Mouse (Mus musculus) limb, embryonic 10.5 days (tissue): ENCODE data around the gene Slc25a34. TPM values are rescaled to one million over a fixed set of nuclear protein-coding genes. Genes with fewer than 3 reads are reported as not detected.

Source experiments
- DNase-seq: peaks from one replicate; pipeline ENCODE4 v3.0.0-alpha.2; 2017; ENCODE audit warnings: low spot score
- H3K27ac ChIP-seq: fragments of 300-500 bp; sonication (generic); 2 replicates; pipeline ENCODE4 v1.5.1; 2016; ENCODE audit warnings: mild to moderate bottlenecking
- H3K27me3 ChIP-seq: fragments of 300-500 bp; sonication (generic); 2 replicates; pipeline ENCODE4 v1.6.1; 2016; ENCODE audit warnings: low read depth, mild to moderate bottlenecking; ENCODE audit not compliant: poor library complexity, severe bottlenecking
- H3K36me3 ChIP-seq: fragments of 300-500 bp; sonication (generic); 2 replicates; pipeline ENCODE4 v1.6.1; 2016; ENCODE audit warnings: mild to moderate bottlenecking, moderate library complexity
- H3K4me1 ChIP-seq: fragments of 300-500 bp; sonication (generic); 2 replicates; pipeline ENCODE4 v1.6.1; 2016
- H3K4me3 ChIP-seq: fragments of 300-500 bp; sonication (generic); 2 replicates; pipeline ENCODE4 v1.5.1; 2016; ENCODE audit warnings: mild to moderate bottlenecking, moderate library complexity
- H3K9me3 ChIP-seq: fragments of 300-500 bp; sonication (generic); replicated peaks from 2 replicates; pipeline ENCODE4 v1.6.1; 2016; ENCODE audit warnings: mild to moderate bottlenecking
- WGBS: fragments of 180-500 bp; shearing (Covaris S2); methylation state at CpG from one replicate; pipeline ENCODE4 v1.1.7; 2016; 5-methylcytosine and 5-hydroxymethylcytosine counted together
- polyA plus RNA-seq: library from polyadenylated mRNA; unstranded; fragments of >200 nt; fragmentation: Nextera tagmentation; extraction: Ambion mirVana; gene quantifications from 2 replicates; pipeline ENCODE4 v1.2.1, GENCODE M21; 2016

Slc25a34 gene
- polyA plus RNA-seq, 1 experiment from 2014 or later, result 0.05 TPM

DNA sequence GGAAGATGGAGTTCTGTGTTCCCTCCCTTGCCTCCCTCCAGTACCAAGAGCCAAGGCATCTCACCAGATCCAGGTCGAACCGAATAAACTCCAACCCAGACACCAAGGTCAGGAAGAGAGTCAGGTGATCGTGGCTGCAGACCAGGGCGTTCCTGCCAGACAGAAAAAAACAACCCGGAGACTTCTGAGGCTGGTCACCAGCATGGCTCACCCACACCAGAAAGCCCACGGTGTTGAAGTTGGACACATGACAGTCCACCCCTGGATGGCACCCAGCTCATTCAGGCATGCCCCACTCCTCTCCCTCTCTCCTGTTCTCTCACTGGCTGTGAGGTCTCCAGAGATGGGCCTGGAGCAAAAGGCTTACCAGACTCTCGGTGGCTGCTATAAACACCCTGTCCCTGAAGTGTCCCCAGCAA lies 17.7 kb upstream of the Slc25a34 start:
- Histone ChIP-seq H3K9me3 (no peaks in the 10 kb centered on the region), H3K27ac (no peak overlapping the region), H3K27me3 (no peaks in the 10 kb centered on the region), H3K36me3 (peaks cover 61% of the 10 kb centered on the region), H3K4me3 (no peak overlapping the region), H3K4me1 (peaks cover 12% of the 10 kb centered on the region)
- no peak for DNase-seq
- WGBS, result 93% methylated on average over 7 of the region's 7 CpGs

DNA sequence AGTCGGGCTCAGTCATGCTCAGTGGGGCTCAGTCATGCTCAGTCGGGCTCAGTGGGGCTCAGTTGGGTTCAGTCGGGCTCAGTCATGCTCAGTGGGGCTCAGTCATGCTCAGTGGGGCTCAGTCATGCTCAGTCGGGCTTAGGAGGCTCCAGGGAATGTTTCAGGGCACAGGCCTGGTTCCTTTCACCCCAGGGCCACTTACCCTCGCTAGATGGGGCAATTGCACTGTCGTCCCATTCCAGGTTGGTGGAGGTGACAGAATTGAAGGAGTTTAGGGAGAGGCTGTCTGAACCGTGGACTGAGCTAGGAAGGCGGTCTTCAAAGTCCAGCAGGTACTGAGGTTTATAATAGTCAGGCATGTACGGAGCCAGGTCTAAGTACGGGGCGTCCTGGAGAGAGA lies 15.9 kb upstream of the Slc25a34 start:
- Histone ChIP-seq H3K27me3 (no peaks in the 10 kb centered on the region), H3K4me1 (peaks cover 21% of the 10 kb centered on the region), H3K36me3 (peaks cover 70% of the 10 kb centered on the region), H3K9me3 (no peaks in the 10 kb centered on the region), H3K4me3 (no peak overlapping the region), H3K27ac (no peak overlapping the region)
- 82% methylated on average over 11 of the region's 11 CpGs for WGBS
- DNase-seq, result no peak

DNA sequence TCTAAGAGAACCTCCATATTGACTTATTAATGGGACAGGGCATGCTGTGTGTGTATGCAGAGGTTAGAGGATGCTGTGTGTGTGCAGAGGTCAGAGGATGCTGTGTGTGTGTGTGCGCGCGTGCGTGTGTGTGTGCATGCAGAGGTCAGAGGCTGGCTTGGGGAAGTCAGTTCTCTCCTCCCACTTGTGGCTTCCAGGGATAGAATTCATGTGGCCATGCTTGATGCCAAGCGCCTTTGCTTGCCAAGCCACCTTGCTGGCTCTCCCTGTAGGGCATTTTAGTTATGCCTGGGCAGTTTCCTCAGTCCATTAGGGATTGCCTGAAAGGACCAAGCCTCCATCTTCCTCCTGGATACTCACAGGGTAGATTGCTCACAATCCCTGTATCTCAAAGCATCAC lies 13.1 kb upstream of the Slc25a34 start:
- Histone ChIP-seq H3K9me3 (0 out of 2 replicates have a peak, but pooled peaks cover 3% of the 10 kb centered on the region), H3K27ac (no peak overlapping the region; the same call in 1 of the 2 replicates), H3K27me3 (no peaks in the 10 kb centered on the region), H3K4me1 (peaks cover 21% of the 10 kb centered on the region), H3K4me3 (no peak overlapping the region), H3K36me3 (peaks cover 86% of the 10 kb centered on the region)
- 92% methylated on average over 5 of the region's 5 CpGs for WGBS
- DNase-seq, result no peak

DNA sequence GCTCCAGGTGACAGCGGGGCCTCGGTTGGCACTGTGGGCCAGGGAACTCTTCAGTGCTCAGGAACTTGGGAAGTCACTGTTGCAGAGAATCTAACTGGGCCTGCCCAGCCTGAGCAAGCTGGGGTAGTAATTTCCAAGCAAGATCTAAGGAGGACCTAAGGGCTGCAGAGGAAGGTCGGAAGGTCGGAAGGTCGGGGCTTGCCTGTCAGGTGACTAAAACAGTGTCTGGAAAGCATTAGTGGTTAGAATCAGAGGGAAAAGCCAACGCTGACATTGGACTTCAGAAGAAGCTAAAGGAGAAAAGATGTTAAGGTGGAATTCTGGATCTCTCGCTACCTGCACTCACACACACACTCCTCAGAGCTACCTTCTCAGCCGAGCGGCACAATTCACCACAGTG lies 12.4 kb upstream of the Slc25a34 start:
- H3K27ac ChIP-seq, result no peak overlapping the region
- WGBS, result 48% methylated on average over 9 of the region's 9 CpGs

DNA sequence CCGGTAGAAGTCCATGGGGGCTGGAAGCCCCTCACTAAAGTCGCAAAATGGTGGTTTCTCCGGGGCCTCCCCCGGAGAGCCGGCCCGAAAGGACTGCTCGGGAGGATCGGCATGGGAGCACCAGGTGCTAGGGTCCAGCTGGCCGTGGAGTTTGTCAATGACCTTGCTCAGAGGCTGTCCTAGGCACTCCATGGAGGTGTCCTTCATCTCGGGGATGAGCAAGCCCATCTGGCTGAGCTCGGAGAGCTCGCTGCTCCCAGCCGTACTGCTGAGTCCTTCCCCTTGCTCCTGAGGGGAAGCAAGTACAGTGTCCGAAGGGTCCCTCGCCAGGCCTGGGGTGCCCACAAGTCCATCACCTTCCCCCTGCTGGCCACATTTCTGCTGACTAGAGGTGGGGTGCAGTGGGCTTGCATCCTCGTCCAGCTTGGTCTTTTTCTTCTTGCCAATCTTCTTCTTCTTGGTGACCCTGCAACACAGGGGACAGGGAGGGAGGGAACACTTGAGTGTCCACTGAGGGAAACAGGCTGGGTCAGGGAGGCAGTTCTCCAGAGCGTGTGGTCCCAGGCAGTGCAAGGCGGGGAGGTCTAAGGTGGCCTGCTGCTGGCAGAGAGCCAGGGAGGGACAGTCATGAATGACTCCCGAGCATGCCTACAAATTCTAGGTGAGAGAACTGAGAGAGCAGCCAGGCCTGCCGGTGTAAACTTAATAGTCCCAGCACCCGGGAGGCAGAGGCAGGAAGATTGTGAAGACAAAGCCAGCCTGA lies 8.7 kb upstream of the Slc25a34 start:
- no peaks in the 10 kb centered on the region for H3K27me3 ChIP-seq
- peaks cover 19% of the 10 kb centered on the region for H3K4me1 ChIP-seq
- H3K36me3 ChIP-seq, result peaks cover 90% of the 10 kb centered on the region
- no peak overlapping the region for H3K27ac ChIP-seq
- no peak for DNase-seq
- 0 out of 2 replicates have a peak, but pooled peaks cover 3% of the 10 kb centered on the region for H3K9me3 ChIP-seq
- WGBS, result 93% methylated on average over 21 of the region's 21 CpGs
- H3K4me3 ChIP-seq, result no peak overlapping the region

More for the DNA sequence above, 12.4 kb upstream of the Slc25a34 start:
- DNase-seq, result no peak
- H3K4me3 ChIP-seq, result no peak overlapping the region
- 0 out of 2 replicates have a peak, but pooled peaks cover 3% of the 10 kb centered on the region for H3K9me3 ChIP-seq
- peaks cover 21% of the 10 kb centered on the region for H3K4me1 ChIP-seq
- no peaks in the 10 kb centered on the region for H3K27me3 ChIP-seq
- H3K36me3 ChIP-seq, result peaks cover 86% of the 10 kb centered on the region

DNA sequence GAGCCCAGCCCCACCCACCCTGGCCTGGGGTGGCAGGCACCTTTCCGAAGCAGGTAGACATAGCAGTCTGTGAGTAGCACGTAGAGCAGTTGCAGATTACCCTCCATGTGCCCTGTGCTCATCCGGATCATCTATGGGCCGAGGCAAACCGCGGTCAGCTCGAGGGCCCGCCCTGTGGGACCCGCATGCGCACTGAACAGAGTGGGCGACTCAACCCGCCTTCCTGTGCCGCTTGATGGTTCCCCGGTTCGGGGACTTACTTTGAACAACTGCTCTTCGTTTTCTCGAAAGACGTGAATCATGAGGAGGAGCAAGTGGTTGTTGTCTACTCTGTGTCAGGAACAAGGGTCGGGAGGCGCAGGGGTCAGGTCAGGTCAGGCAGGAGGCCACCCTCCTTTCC lies 7.6 kb upstream of the Slc25a34 start:
- 93% methylated on average over 20 of the region's 20 CpGs for WGBS
- H3K9me3 ChIP-seq, result 0 out of 2 replicates have a peak, but pooled peaks cover 3% of the 10 kb centered on the region
- H3K4me3 ChIP-seq, result no peak overlapping the region
- peaks cover 8% of the 10 kb centered on the region for H3K4me1 ChIP-seq
- H3K27me3 ChIP-seq, result no peaks in the 10 kb centered on the region
- DNase-seq, result no peak
- peaks cover 90% of the 10 kb centered on the region for H3K36me3 ChIP-seq
- H3K27ac ChIP-seq, result no peak overlapping the region

DNA sequence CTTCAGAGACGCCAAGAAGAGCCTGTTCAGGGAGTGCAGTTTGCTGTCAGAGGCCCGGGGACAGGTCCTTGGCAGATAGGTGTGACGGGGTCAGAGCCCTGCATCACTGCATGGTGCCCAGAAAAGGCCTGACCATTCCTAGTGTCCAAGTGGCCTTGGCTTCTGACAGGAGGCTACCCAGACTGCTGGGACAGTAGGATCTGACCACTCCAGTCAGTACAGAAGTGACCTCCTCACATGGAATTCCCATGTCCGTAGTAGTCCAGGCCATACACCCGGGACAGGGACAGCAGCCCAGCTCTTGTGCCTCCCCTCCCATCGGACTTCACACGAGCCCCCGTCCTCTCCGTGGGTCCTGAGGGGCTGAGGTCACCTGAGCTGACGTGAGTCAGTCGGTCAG lies 6.4 kb upstream of the Slc25a34 start:
- DNase-seq, result no peak
- Histone ChIP-seq H3K27me3 (no peaks in the 10 kb centered on the region), H3K36me3 (peaks cover 97% of the 10 kb centered on the region), H3K4me1 (0 out of 2 replicates have a peak, but pooled peaks cover 2% of the 10 kb centered on the region), H3K9me3 (0 out of 2 replicates have a peak, but pooled peaks cover 3% of the 10 kb centered on the region), H3K27ac (no peak overlapping the region), H3K4me3 (no peak overlapping the region)
- 93% methylated on average over 11 of the region's 11 CpGs for WGBS

DNA sequence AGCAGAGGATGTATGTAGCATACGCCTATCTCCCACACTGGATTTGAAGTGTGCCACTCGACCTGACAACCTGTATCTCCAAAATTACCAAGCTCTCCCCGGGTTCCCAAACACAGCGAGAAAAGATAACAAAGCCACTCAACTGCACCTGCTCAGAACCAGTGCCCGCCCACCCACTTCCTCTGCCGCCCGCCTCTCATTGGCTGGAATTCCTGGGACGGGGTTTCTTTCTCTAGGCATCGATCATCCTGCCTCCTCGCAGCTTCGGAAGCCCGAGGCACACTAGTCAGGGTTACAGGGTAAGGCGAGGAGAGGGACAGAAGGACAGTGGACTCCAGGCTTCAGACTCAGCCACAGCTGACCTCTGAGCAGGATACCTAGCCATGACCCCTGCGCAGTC lies 5.0 kb upstream of the Slc25a34 start:
- no peak for DNase-seq
- no peak overlapping the region for H3K4me3 ChIP-seq
- peaks cover 8% of the 10 kb centered on the region; the same call in 1 of the 2 replicates for H3K4me1 ChIP-seq
- no peaks in the 10 kb centered on the region for H3K27me3 ChIP-seq
- H3K36me3 ChIP-seq, result peaks cover 86% of the 10 kb centered on the region
- 89% methylated on average over 14 of the region's 14 CpGs for WGBS
- H3K27ac ChIP-seq, result no peak overlapping the region
- 0 out of 2 replicates have a peak, but pooled peaks cover 3% of the 10 kb centered on the region for H3K9me3 ChIP-seq

DNA sequence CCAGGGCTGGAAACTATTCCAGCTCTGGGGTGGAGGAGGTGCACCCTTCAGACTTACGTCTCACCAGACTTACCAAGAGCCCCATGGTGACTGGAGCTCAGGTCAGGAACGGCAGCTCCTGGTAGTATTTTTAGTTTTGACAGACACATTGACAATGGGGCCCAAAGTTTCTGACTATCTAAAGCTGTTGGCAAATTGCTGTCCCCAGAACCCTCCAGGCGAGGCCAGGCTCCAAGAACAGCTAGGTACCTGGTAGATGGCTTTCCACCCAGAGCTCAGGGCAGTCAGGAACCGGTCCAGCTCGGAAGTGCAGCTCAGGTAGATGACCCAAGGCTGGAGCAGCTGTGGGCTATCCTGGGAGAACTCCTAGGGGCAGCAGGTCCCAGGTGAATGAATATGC lies 3.9 kb upstream of the Slc25a34 start:
- peaks cover 75% of the 10 kb centered on the region for H3K36me3 ChIP-seq

DNA sequence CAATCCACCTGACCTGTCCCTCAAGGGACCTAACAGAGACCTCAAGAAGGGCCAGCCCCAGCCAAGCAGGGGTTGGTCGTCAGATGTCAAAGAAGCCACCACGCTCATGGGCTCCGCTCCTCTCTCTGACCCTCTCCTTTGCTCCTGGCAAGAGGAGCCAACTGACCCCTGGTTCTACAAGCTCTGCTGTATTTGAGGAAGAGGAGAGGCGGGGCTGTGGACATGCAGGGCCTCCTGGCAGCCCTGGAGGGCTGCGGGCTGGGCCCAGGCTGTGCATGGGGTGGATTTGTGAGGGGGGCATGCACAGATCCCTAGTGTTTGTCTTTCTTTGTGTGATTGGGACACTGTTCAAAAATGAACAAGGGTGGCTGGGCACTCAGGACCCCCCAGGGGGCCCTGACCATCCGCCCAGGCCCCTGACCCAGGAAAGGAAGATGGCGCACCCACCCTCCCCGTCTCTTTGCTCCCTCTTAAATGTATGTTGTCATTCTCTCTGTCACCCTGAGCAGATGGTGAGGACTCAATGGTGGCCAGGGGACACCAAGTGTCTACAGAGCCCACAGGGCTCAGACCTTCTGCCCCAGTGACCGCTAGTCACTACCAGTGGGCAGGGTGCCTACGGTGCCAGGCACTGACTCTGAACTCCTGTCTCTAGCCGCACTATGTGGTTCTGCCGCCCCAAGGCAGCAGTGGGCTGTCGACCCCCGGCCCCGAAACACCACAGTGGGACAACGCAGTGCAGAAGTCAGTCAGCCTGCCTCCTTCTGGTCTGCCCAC lies 2.3 kb upstream of the Slc25a34 start:
- H3K4me3 ChIP-seq, result no peak overlapping the region
- H3K36me3 ChIP-seq, result peaks cover 59% of the 10 kb centered on the region
- no peaks in the 10 kb centered on the region for H3K9me3 ChIP-seq
- peaks cover 10% of the 10 kb centered on the region; the same call in 1 of the 2 replicates for H3K4me1 ChIP-seq
- DNase-seq, result no peak
- H3K27ac ChIP-seq, result no peak overlapping the region
- 89% methylated on average over 16 of the region's 16 CpGs for WGBS
- H3K27me3 ChIP-seq, result no peaks in the 10 kb centered on the region

More for the DNA sequence above, 3.9 kb upstream of the Slc25a34 start:
- WGBS, result 92% methylated on average over 5 of the region's 5 CpGs
- H3K4me3 ChIP-seq, result no peak overlapping the region
- 0 out of 2 replicates have a peak, but pooled peaks cover 3% of the 10 kb centered on the region for H3K9me3 ChIP-seq
- no peaks in the 10 kb centered on the region for H3K27me3 ChIP-seq
- no peak for DNase-seq
- peaks cover 10% of the 10 kb centered on the region; the same call in 1 of the 2 replicates for H3K4me1 ChIP-seq
- no peak overlapping the region for H3K27ac ChIP-seq

DNA sequence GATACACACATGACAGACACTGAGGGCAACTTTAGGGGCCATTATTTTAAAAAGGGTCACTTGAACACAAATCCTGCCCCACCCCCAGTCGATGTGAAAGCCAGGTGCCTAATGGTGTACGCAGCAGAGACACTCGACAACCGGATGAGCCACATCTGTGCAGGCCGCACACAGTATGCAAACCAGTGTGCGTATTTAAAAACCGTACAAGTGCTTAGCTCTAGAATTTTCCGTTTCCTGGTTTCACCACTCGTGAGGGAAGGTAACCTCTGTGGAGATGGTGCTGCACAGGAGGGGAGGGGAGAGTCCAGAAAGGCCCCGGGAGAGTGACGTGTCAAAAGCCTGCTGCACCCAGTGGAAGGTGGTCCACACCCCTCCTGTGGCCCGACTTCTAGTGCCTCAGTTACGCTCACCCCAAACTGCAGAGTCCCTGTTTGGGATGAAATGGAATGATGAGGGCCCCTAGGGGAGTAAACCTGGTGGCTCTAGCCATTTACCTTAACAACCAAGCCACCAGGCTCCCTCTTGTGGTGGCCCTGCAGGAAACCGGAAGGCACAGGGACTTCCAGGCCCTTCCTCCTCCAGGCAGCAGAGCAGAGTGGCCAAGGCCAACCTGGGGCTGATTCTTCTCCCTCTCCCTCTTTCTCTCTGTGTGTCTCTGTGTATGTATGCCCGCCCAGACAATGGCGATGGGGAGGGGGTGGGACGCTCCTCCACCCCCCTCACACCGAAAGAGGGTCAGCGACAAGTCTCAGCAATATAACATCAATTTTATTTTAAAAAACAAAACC lies 1.6 kb upstream of the Slc25a34 start:
- H3K27ac ChIP-seq, result no peak overlapping the region
- peaks cover 10% of the 10 kb centered on the region; the same call in 1 of the 2 replicates for H3K4me1 ChIP-seq
- H3K9me3 ChIP-seq, result no peaks in the 10 kb centered on the region
- H3K4me3 ChIP-seq, result no peak overlapping the region
- peaks cover 52% of the 10 kb centered on the region for H3K36me3 ChIP-seq
- WGBS, result 74% methylated on average over 19 of the region's 19 CpGs
- no peaks in the 10 kb centered on the region for H3K27me3 ChIP-seq
- no peak for DNase-seq

DNA sequence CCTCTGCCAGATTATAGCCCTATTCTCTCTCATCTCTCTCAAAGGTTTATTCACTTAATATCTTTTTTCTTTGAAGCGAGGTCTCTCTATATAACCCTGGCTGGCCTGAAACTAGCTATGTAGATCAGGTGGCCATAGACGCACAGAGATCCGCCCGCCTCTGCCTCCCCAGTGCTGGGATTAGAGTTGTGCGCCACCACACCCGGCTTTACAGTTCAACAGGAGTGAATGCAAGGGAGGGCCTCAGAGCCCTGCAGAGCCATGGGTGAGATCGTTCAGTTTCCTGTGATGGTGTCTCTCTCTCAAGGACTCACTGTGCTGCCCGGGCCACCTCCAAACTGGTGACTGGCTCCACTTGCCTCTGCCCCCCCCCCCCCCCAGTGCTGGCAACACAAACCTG lies 513 bp upstream of the Slc25a34 start:
- H3K27ac ChIP-seq, result no peak overlapping the region
- H3K4me3 ChIP-seq, result no peak overlapping the region
- no peak for DNase-seq
- no peaks in the 10 kb centered on the region for H3K27me3 ChIP-seq
- H3K36me3 ChIP-seq, result peaks cover 41% of the 10 kb centered on the region
- no peaks in the 10 kb centered on the region for H3K9me3 ChIP-seq
- peaks cover 11% of the 10 kb centered on the region for H3K4me1 ChIP-seq
- WGBS, result 93% methylated on average over 8 of the region's 8 CpGs
